Mouse (Mus musculus) lung, embryonic 16.5 days (tissue): ENCODE measurements at regions not wholly inside any gene's neighbourhood (a gene's known extent, or its start where the extent isn't known, plus 50 kb on each side); places are given as distances from the start of the nearest gene placed in this dataset.
"Not testable (repeated sequence)": the region's sequence is repeated elsewhere in the genome, so short reads cannot be mapped to it uniquely, and the experiment has no call there.

Experiments
- ATAC-seq: fragments of 200-750 bp; cut with Nextera tagmentation; 2 replicates; pipeline ENCODE4 v1.8.0; 2017; ENCODE audit warnings: low read depth, mild to moderate bottlenecking, moderate library complexity
- H3K27ac ChIP-seq: fragments of 300-500 bp; sonication (generic); 2 replicates; pipeline ENCODE4 v1.5.1; 2014; ENCODE audit warnings: mild to moderate bottlenecking, control low read depth, low read length
- H3K27me3 ChIP-seq: fragments of 300-500 bp; sonication (generic); 2 replicates; pipeline ENCODE4 v1.6.1; 2014; ENCODE audit warnings: low read depth, low read length, mixed read lengths; ENCODE audit not compliant: control insufficient read depth, insufficient read depth
- H3K36me3 ChIP-seq: fragments of 300-500 bp; sonication (generic); 2 replicates; pipeline ENCODE4 v1.6.1; 2014; ENCODE audit warnings: low read length; ENCODE audit not compliant: control insufficient read depth, insufficient read depth
- H3K4me1 ChIP-seq: fragments of 300-500 bp; sonication (generic); replicated peaks from 2 replicates; pipeline ENCODE4 v1.6.1; 2014; ENCODE audit warnings: low read length, mixed read lengths; ENCODE audit not compliant: control insufficient read depth, insufficient read depth
- H3K4me2 ChIP-seq: fragments of 300-500 bp; sonication (generic); 2 replicates; pipeline ENCODE4 v1.6.1; 2014; ENCODE audit warnings: low read depth, low read length, control low read depth
- H3K4me3 ChIP-seq: fragments of 300-500 bp; sonication (generic); 2 replicates; pipeline ENCODE4 v1.5.1; 2014; ENCODE audit warnings: mild to moderate bottlenecking, low read length, control low read depth
- H3K9ac ChIP-seq: fragments of 300-500 bp; sonication (generic); 2 replicates; pipeline ENCODE4 v1.6.1; 2014; ENCODE audit warnings: low read length, control low read depth
- H3K9me3 ChIP-seq: fragments of 300-500 bp; sonication (generic); 2 replicates; pipeline ENCODE4 v1.6.1; 2016; ENCODE audit warnings: low read length; ENCODE audit not compliant: control insufficient read depth
- WGBS: fragments of 180-500 bp; shearing (Covaris S2); extraction: QIAGEN DNeasy Blood & Tissue Kit; methylation state at CpG from one replicate; pipeline ENCODE4 v1.1.7; 2014; 5-methylcytosine and 5-hydroxymethylcytosine counted together

GRCm38 (mm10) chr11:24322412-24322811 lies 244.6 kb downstream of the Bcl11a start:
- H3K9ac ChIP-seq, H3K36me3 ChIP-seq, H3K27me3 ChIP-seq, H3K4me2 ChIP-seq, H3K9me3 ChIP-seq, H3K4me3 ChIP-seq, ATAC-seq, H3K27ac ChIP-seq, H3K4me1 ChIP-seq: not testable (repeated sequence)
- 98% methylated on average over 5 of the region's 5 CpGs for WGBS

DNA sequence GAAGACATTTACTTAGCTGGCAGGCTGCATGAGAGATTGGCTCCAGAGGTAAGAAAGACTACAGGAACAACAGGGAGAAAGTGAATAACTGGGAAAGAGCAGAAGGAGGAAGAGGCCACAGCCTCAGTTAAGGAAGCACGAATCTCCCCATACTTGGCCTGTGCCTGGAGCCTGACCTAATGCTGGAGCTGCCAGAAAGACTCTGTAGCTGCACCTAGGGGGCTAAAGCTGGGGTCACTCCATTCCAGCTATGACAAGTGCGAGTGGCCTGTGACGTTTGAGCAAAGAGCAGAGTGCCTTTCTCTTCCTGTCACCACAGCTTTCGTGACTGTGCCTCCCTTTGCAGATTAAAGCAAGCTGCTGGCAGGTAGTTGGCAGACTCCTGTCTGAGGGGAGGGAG lies 250.6 kb downstream of the Bcl11a start:
- no peak for ATAC-seq
- Histone ChIP-seq H3K4me1 (no peaks in the 10 kb centered on the region), H3K4me3 (no peak overlapping the region), H3K27ac (no peak overlapping the region), H3K9me3 (no peaks in the 10 kb centered on the region), H3K4me2 (no peak overlapping the region), H3K36me3 (no peaks in the 10 kb centered on the region), H3K9ac (no peak overlapping the region), H3K27me3 (no peaks in the 10 kb centered on the region)
- WGBS = 42% methylated on average over 4 of the region's 4 CpGs

DNA sequence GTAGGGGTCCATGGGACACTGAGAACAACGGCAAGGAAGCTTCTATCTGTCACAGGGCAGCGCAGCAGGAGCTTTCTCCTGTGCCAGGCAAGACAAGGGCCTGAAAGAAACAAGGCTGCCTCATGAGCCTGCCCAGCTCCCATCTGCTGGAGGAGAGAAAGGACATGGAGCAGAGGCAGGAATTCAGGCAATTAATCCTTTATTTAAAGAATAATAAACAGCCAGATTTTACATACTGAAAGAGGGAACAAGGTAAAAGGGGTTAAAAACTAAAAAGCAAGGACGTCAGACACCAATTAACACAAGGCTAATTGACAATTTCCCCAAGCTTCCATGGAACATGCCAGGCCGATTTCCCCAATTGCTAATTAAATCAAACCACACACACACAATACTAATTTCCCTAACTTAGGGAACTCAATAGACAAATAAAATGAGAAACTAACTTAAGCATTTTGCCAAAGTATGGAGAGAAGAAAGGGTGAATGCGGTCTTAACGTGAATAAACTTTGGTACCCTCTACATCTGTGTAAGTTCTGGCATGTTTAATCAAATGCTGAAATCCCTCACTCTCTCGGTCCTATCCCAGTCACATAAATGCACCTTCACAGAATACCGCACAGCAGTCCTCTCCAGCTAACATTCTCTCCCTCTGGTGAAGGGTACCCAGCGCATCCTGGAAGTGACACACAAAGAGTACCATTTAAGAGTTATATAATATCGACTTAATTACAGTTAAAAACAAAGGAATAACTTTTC lies 252.7 kb downstream of the Bcl11a start:
- no peak for ATAC-seq
- Histone ChIP-seq H3K27ac (no peak overlapping the region), H3K27me3 (no peaks in the 10 kb centered on the region), H3K9me3 (no peaks in the 10 kb centered on the region), H3K36me3 (no peaks in the 10 kb centered on the region), H3K4me3 (no peak overlapping the region), H3K4me1 (no peaks in the 10 kb centered on the region), H3K9ac (no peak overlapping the region), H3K4me2 (no peak overlapping the region)
- 78% methylated on average over 10 of the region's 10 CpGs for WGBS

GRCm38 (mm10) chr11:24332241-24332640 lies 254.4 kb downstream of the Bcl11a start:
- H3K36me3 ChIP-seq = no peaks in the 10 kb centered on the region
- H3K9ac ChIP-seq = no peak overlapping the region
- H3K27me3 ChIP-seq = no peaks in the 10 kb centered on the region
- H3K4me3 ChIP-seq = no peak overlapping the region
- WGBS = 86% methylated on average over 3 of the region's 3 CpGs
- H3K4me2 ChIP-seq = no peak overlapping the region
- H3K9me3 ChIP-seq = no peaks in the 10 kb centered on the region
- no peak for ATAC-seq
- H3K27ac ChIP-seq = no peak overlapping the region
- H3K4me1 ChIP-seq = no peaks in the 10 kb centered on the region

- no peak for ATAC-seq
- H3K36me3 ChIP-seq = no peaks in the 10 kb centered on the region
- no peaks in the 10 kb centered on the region for H3K4me1 ChIP-seq
- no peaks in the 10 kb centered on the region for H3K27me3 ChIP-seq
- no peak overlapping the region for H3K4me3 ChIP-seq
- H3K4me2 ChIP-seq = no peak overlapping the region
- no peak overlapping the region for H3K9ac ChIP-seq
- H3K9me3 ChIP-seq = no peaks in the 10 kb centered on the region
- WGBS = 74% methylated on average over 6 of the region's 6 CpGs
- no peak overlapping the region for H3K27ac ChIP-seq
Measured at GRCm38 (mm10) chr11:24333111-24333510, 255.3 kb downstream of the Bcl11a start.

- Histone ChIP-seq H3K27me3 (no peaks in the 10 kb centered on the region), H3K27ac (no peak overlapping the region), H3K4me2 (no peak overlapping the region), H3K9me3 (no peaks in the 10 kb centered on the region), H3K36me3 (no peaks in the 10 kb centered on the region), H3K4me1 (no peaks in the 10 kb centered on the region), H3K4me3 (no peak overlapping the region), H3K9ac (no peak overlapping the region)
- 90% methylated on average over 4 of the region's 4 CpGs for WGBS
- ATAC-seq = no peak
Measured at GRCm38 (mm10) chr11:24335256-24335655, 257.4 kb downstream of the Bcl11a start.

- WGBS = 68% methylated on average over 1 of the region's 1 CpGs
- Histone ChIP-seq H3K27me3 (no peaks in the 10 kb centered on the region), H3K4me2 (no peak overlapping the region), H3K27ac (no peak overlapping the region), H3K4me1 (no peaks in the 10 kb centered on the region), H3K36me3 (no peaks in the 10 kb centered on the region), H3K4me3 (no peak overlapping the region), H3K9me3 (no peaks in the 10 kb centered on the region), H3K9ac (no peak overlapping the region)
- no peak; the same call in 1 of the 2 replicates for ATAC-seq
Measured at GRCm38 (mm10) chr11:24338111-24338510, 260.3 kb downstream of the Bcl11a start.

- Histone ChIP-seq H3K4me2 (no peak overlapping the region), H3K27me3 (no peaks in the 10 kb centered on the region), H3K27ac (no peak overlapping the region), H3K4me3 (no peak overlapping the region), H3K9me3 (no peaks in the 10 kb centered on the region), H3K4me1 (no peaks in the 10 kb centered on the region), H3K36me3 (no peaks in the 10 kb centered on the region), H3K9ac (no peak overlapping the region)
- no peak for ATAC-seq
- WGBS = 77% methylated on average over 1 of the region's 2 CpGs
Measured at GRCm38 (mm10) chr11:24339061-24339460, 261.2 kb downstream of the Bcl11a start.

- H3K27me3 ChIP-seq = no peaks in the 10 kb centered on the region
- H3K4me3 ChIP-seq = no peak overlapping the region
- no peaks in the 10 kb centered on the region for H3K4me1 ChIP-seq
- H3K36me3 ChIP-seq = no peaks in the 10 kb centered on the region
- no peak overlapping the region for H3K9ac ChIP-seq
- H3K4me2 ChIP-seq = no peak overlapping the region
- H3K27ac ChIP-seq = no peak overlapping the region
- no peaks in the 10 kb centered on the region for H3K9me3 ChIP-seq
- WGBS = 59% methylated on average over 2 of the region's 2 CpGs
- ATAC-seq = no peak
Measured at GRCm38 (mm10) chr11:24340677-24341076, 262.8 kb downstream of the Bcl11a start.

GRCm38 (mm10) chr11:24341650-24342049 lies 263.8 kb downstream of the Bcl11a start:
- H3K9ac ChIP-seq = no peak overlapping the region
- no peak overlapping the region for H3K4me2 ChIP-seq
- WGBS = 54% methylated on average over 3 of the region's 3 CpGs
- H3K36me3 ChIP-seq = no peaks in the 10 kb centered on the region
- H3K4me3 ChIP-seq = no peak overlapping the region
- H3K27me3 ChIP-seq = no peaks in the 10 kb centered on the region
- H3K9me3 ChIP-seq = no peaks in the 10 kb centered on the region
- ATAC-seq = no peak
- H3K4me1 ChIP-seq = no peaks in the 10 kb centered on the region
- H3K27ac ChIP-seq = no peak overlapping the region
